Mouse (Mus musculus) heart, embryonic 16.5 days (tissue): ENCODE results near the gene Zfp777. TPM values are rescaled to one million over a fixed set of nuclear protein-coding genes. Genes with fewer than 3 reads are reported as not detected.

Experiments used
- ATAC-seq: fragments of 200-750 bp; cut with Nextera tagmentation; replicated peaks from 2 replicates; pipeline ENCODE4 v1.8.0; 2017; ENCODE audit warnings: moderate number of reproducible peaks; ENCODE audit not compliant: insufficient read depth, low FRiP score; ENCODE audit errors: extremely low read depth
- H3K27ac ChIP-seq: fragments of 300-500 bp; sonication (generic); 2 replicates; pipeline ENCODE4 v1.5.1; 2014; ENCODE audit warnings: mild to moderate bottlenecking, low read length, control low read depth, moderate library complexity
- H3K27me3 ChIP-seq: fragments of 300-500 bp; sonication (generic); 2 replicates; pipeline ENCODE4 v1.6.1; 2014; ENCODE audit warnings: low read length, mixed read lengths; ENCODE audit not compliant: control insufficient read depth, insufficient read depth
- H3K36me3 ChIP-seq: fragments of 300-500 bp; sonication (generic); 2 replicates; pipeline ENCODE4 v1.6.1; 2014; ENCODE audit not compliant: control insufficient read depth, insufficient read depth
- H3K4me1 ChIP-seq: fragments of 300-500 bp; sonication (generic); 2 replicates; pipeline ENCODE4 v1.6.1; 2014; ENCODE audit warnings: low read length, mixed read lengths; ENCODE audit not compliant: control insufficient read depth, insufficient read depth
- H3K4me2 ChIP-seq: fragments of 300-500 bp; sonication (generic); 2 replicates; pipeline ENCODE4 v1.6.1; 2014; ENCODE audit warnings: low read depth, mild to moderate bottlenecking, control low read depth, low read length
- H3K4me3 ChIP-seq: fragments of 300-500 bp; sonication (generic); 2 replicates; pipeline ENCODE4 v1.5.1; 2014; ENCODE audit warnings: mild to moderate bottlenecking, control low read depth, low read length
- H3K9ac ChIP-seq: fragments of 300-500 bp; sonication (generic); 2 replicates; pipeline ENCODE4 v1.6.1; 2014; ENCODE audit warnings: low read length, control low read depth
- H3K9me3 ChIP-seq: fragments of 300-500 bp; sonication (generic); replicated peaks from 2 replicates; pipeline ENCODE4 v1.6.1; 2016; ENCODE audit warnings: low read length; ENCODE audit not compliant: control insufficient read depth
- WGBS: fragments of 180-500 bp; shearing (Covaris S2); extraction: QIAGEN DNeasy Blood & Tissue Kit; methylation state at CpG from one replicate; pipeline ENCODE4 v1.1.7; 2014; 5-methylcytosine and 5-hydroxymethylcytosine counted together
- polyA plus RNA-seq: library from polyadenylated mRNA; unstranded; fragments of >200 nt; fragmentation: Nextera tagmentation; extraction: Ambion mirVana; gene quantifications from 2 replicates; pipeline ENCODE4 v1.2.1, GENCODE M21; 2015

The Zfp777 gene
- polyA plus RNA-seq: 2.6 and 2.7 TPM in 2 replicates

GRCm38 (mm10) chr6:48048426-48049272 lies at the start of gene Zfp777:
TSS of gene Zfp777 (minus strand) at chr6:48048911.
- H3K27ac ChIP-seq: peak within 1 kb of the TSS; percentile 79
- H3K9ac ChIP-seq: peak within 1 kb of the TSS; percentile 85
- H3K4me1 ChIP-seq: peaks cover 5% of the 10 kb centered on the region
- WGBS: 2% methylated on average over 71 of the region's 82 CpGs
- peaks cover 7% of the 10 kb centered on the region for H3K36me3 ChIP-seq
- H3K4me2 ChIP-seq: peak within 1 kb of the TSS; percentile 90
- peaks cover 7% of the 10 kb centered on the region for H3K27me3 ChIP-seq
- peak; percentile 91 for ATAC-seq
- H3K4me3 ChIP-seq: peak within 1 kb of the TSS; percentile 85
- no peaks in the 10 kb centered on the region for H3K9me3 ChIP-seq

GRCm38 (mm10) chr6:48086957-48087715 lies 38.4 kb upstream of the Zfp777 start:
- Histone ChIP-seq H3K9me3 (no peaks in the 10 kb centered on the region), H3K27ac (no peak overlapping the region), H3K36me3 (peaks cover 12% of the 10 kb centered on the region), H3K4me2 (peak overlapping the region; percentile 79), H3K27me3 (no peaks in the 10 kb centered on the region; the same call in 1 of the 2 replicates), H3K4me3 (peak overlapping the region; percentile 85), H3K9ac (no peak overlapping the region), H3K4me1 (peaks cover 8% of the 10 kb centered on the region)
- ATAC-seq: no peak
- WGBS: 37% methylated on average over 14 of the region's 14 CpGs

GRCm38 (mm10) chr6:48086471-48086878 lies 37.8 kb upstream of the Zfp777 start, which contains the start of gene Zfp746:
TSS of gene Zfp746 (minus strand) at chr6:48086593.
- no peaks in the 10 kb centered on the region; the same call in 1 of the 2 replicates for H3K27me3 ChIP-seq
- no peaks in the 10 kb centered on the region for H3K9me3 ChIP-seq
- whole genome bisulfite sequencing: under 1% methylated on average over 53 of the region's 53 CpGs
- peak within 1 kb of the TSS; percentile 97 for H3K9ac ChIP-seq
- peak within 1 kb of the TSS; percentile 88 for H3K27ac ChIP-seq
- ATAC-seq: peak; percentile 89
- H3K4me3 ChIP-seq: peak within 1 kb of the TSS; percentile 85
- peak within 1 kb of the TSS; percentile 79 for H3K4me2 ChIP-seq
- H3K4me1 ChIP-seq: peaks cover 8% of the 10 kb centered on the region
- H3K36me3 ChIP-seq: peaks cover 19% of the 10 kb centered on the region

- peak overlapping the region; percentile 97 for H3K9ac ChIP-seq
- no peaks in the 10 kb centered on the region; the same call in 1 of the 2 replicates for H3K27me3 ChIP-seq
- peaks cover 8% of the 10 kb centered on the region for H3K4me1 ChIP-seq
- peak overlapping the region; percentile 88 for H3K27ac ChIP-seq
- H3K36me3 ChIP-seq: peaks cover 25% of the 10 kb centered on the region
- H3K4me2 ChIP-seq: peak overlapping the region; percentile 79
- ATAC-seq: peak; percentile 79
- WGBS: 5% methylated on average over 36 of the region's 72 CpGs
- peak overlapping the region; percentile 85 for H3K4me3 ChIP-seq
- no peaks in the 10 kb centered on the region for H3K9me3 ChIP-seq
These were observed 37.1 kb upstream of the Zfp777 start for GRCm38 (mm10) chr6:48085521-48086404.

- no peaks in the 10 kb centered on the region; the same call in 1 of the 2 replicates for H3K27me3 ChIP-seq
- H3K4me3 ChIP-seq: no peak overlapping the region
- no peaks in the 10 kb centered on the region for H3K9me3 ChIP-seq
- H3K36me3 ChIP-seq: peaks cover 42% of the 10 kb centered on the region
- H3K27ac ChIP-seq: no peak overlapping the region
- H3K4me1 ChIP-seq: peaks cover 8% of the 10 kb centered on the region
- H3K4me2 ChIP-seq: no peak overlapping the region
- ATAC-seq: no peak
- H3K9ac ChIP-seq: no peak overlapping the region
- WGBS: 86% methylated on average over 6 of the region's 6 CpGs
These were observed 35.1 kb upstream of the Zfp777 start for GRCm38 (mm10) chr6:48083733-48084191.

GRCm38 (mm10) chr6:48081952-48082351 lies 33.2 kb upstream of the Zfp777 start:
- H3K4me3 ChIP-seq: no peak overlapping the region
- H3K4me1 ChIP-seq: peaks cover 8% of the 10 kb centered on the region
- 95% methylated on average over 3 of the region's 3 CpGs for WGBS
- ATAC-seq: no peak
- H3K9ac ChIP-seq: no peak overlapping the region
- no peaks in the 10 kb centered on the region for H3K9me3 ChIP-seq
- no peaks in the 10 kb centered on the region for H3K27me3 ChIP-seq
- H3K4me2 ChIP-seq: no peak overlapping the region
- H3K36me3 ChIP-seq: peaks cover 54% of the 10 kb centered on the region
- no peak overlapping the region for H3K27ac ChIP-seq

- Histone ChIP-seq H3K36me3 (peaks cover 54% of the 10 kb centered on the region), H3K4me3 (no peak overlapping the region), H3K4me1 (peaks cover 8% of the 10 kb centered on the region), H3K4me2 (no peak overlapping the region), H3K27ac (no peak overlapping the region), H3K9me3 (no peaks in the 10 kb centered on the region), H3K27me3 (no peaks in the 10 kb centered on the region), H3K9ac (no peak overlapping the region)
- ATAC-seq: no peak
- WGBS: 88% methylated on average over 5 of the region's 5 CpGs
These were observed 32.3 kb upstream of the Zfp777 start for GRCm38 (mm10) chr6:48081021-48081420.

GRCm38 (mm10) chr6:48073316-48073715 lies 24.6 kb upstream of the Zfp777 start:
- Histone ChIP-seq H3K9me3 (no peaks in the 10 kb centered on the region), H3K27ac (no peak overlapping the region), H3K4me3 (no peak overlapping the region), H3K36me3 (peaks cover 16% of the 10 kb centered on the region), H3K4me2 (no peak overlapping the region), H3K9ac (no peak overlapping the region), H3K27me3 (no peaks in the 10 kb centered on the region), H3K4me1 (no peaks in the 10 kb centered on the region)
- ATAC-seq: no peak
- 75% methylated on average over 5 of the region's 5 CpGs for WGBS
